Mouse (Mus musculus) c-Kit-positive CD71-negative TER-119-negative erythroid progenitor cells, embryonic 14.5 days (primary cell): ENCODE measurements around the gene Cers1.

ENCODE experiments used
- DNase-seq: peaks from one replicate; pipeline ENCODE4 v3.0.0-alpha.2; 2013; ENCODE audit warnings: low read depth

The Cers1 gene

GRCm38 (mm10) chr8:70316511-70317504, 1.2 kb downstream of the Cers1 start:
- no peak for DNase-seq

GRCm38 (mm10) chr8:70317872-70318271, 2.3 kb downstream of the Cers1 start:
- DNase-seq = no peak

- no peak for DNase-seq
Observed at GRCm38 (mm10) chr8:70323716-70324115, 8.1 kb downstream of the Cers1 start.

GRCm38 (mm10) chr8:70327512-70327911, 11.9 kb downstream of the Cers1 start:
- DNase-seq = no peak

GRCm38 (mm10) chr8:70329124-70329834, 13.7 kb downstream of the Cers1 start, which contains the start of gene Gdf1:
Gene Gdf1, plus strand, starts transcription at chr8:70329817.
- DNase-seq = no peak

GRCm38 (mm10) chr8:70329835-70330740, 14.5 kb downstream of the Cers1 start:
- no peak for DNase-seq

- no peak for DNase-seq
Observed at GRCm38 (mm10) chr8:70330741-70331364, 15.3 kb downstream of the Cers1 start.

GRCm38 (mm10) chr8:70331526-70331925, 16.0 kb downstream of the Cers1 start:
- no peak for DNase-seq

GRCm38 (mm10) chr8:70332070-70332877, 16.7 kb downstream of the Cers1 start:
- no peak for DNase-seq

- DNase-seq = no peak
Observed at GRCm38 (mm10) chr8:70332878-70333202, 17.3 kb downstream of the Cers1 start.

- no peak for DNase-seq
Observed at GRCm38 (mm10) chr8:70338931-70339330, 23.4 kb downstream of the Cers1 start.

- DNase-seq = no peak
Observed at GRCm38 (mm10) chr8:70340659-70341058, 25.1 kb downstream of the Cers1 start.

GRCm38 (mm10) chr8:70342007-70342406, 26.4 kb downstream of the Cers1 start:
- DNase-seq = no peak

- DNase-seq = no peak
Observed at GRCm38 (mm10) chr8:70343076-70343475, 27.5 kb downstream of the Cers1 start.

- no peak for DNase-seq
Observed at GRCm38 (mm10) chr8:70343696-70344095, 28.1 kb downstream of the Cers1 start.

GRCm38 (mm10) chr8:70344279-70344678, 28.7 kb downstream of the Cers1 start:
- DNase-seq = no peak

GRCm38 (mm10) chr8:70347443-70347842, 31.9 kb downstream of the Cers1 start:
- no peak for DNase-seq

- no peak for DNase-seq
Observed at GRCm38 (mm10) chr8:70347860-70348420, 32.4 kb downstream of the Cers1 start.

GRCm38 (mm10) chr8:70351035-70351999, 35.7 kb downstream of the Cers1 start:
- no peak for DNase-seq
